In the genomic region with DNA sequence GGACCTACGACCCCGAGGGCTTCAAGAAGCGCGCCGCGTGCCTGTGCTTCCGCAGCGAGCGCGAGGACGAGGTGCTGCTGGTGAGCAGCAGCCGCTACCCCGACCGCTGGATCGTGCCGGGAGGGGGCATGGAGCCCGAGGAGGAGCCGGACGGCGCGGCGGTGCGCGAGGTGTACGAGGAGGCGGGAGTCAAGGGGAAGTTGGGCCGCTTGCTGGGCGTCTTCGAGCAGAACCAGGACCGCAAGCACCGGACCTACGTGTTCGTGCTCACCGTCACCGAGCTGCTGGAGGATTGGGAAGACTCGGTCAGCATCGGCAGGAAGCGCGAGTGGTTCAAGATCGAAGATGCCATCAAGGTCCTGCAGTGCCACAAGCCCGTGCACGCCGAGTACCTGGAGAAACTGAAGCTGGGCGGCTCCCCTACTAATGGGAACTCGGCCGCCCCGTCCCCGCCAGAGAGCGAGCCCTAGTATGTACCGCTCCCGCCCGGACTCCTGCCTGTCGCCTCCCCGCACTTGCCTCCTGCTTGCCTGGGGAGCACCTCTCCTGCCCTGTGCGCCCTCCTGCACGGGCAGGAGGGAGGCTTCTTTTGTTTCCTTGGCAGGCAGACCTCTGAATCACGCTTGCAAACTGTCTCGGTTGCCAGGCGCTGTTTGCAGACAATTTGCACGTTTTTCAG, we compare ENCODE assay signal across 12 mouse cellular contexts. TPM values are rescaled to one million over a fixed set of nuclear protein-coding genes. Genes with fewer than 3 reads are reported as not detected.
DNase-seq lines count a peak whose midpoint lies in the region; ATAC-seq and TF ChIP-seq lines count a peak whose summit lies in the region.
"Not testable (repeated sequence)": the region's sequence is repeated elsewhere in the genome, so short reads cannot be mapped to it uniquely, and the experiment has no call there.
"Had no signal": no experiment of that assay in that cellular context is flagged by ENCODE, and none has a peak within 500 bp of the region (broad histone marks: within the 10 kb centered on the region; RNA-seq: fewer than 3 reads in every experiment).

No protein-coding gene starts in this region.

- no CpG with 5 or more reads among the region's 60 CpGs for WGBS in embryonic facial prominence, embryonic 14.5 days
- 15% methylated on average over 16 of the region's 60 CpGs for WGBS in heart, embryonic 11.5 days (ENCODE audit: insufficient replicate concordance)
- WGBS in hindbrain, postnatal 0 days = 18% methylated on average over 9 of the region's 60 CpGs
- no CpG with 5 or more reads among the region's 60 CpGs for WGBS in lung, postnatal 0 days
- WGBS in neural tube, embryonic 15.5 days = 24% methylated on average over 14 of the region's 60 CpGs

- not testable (repeated sequence) for TF ChIP-seq CTCF in hindbrain, postnatal 0 days (IDR thresholded peaks at IDR 0.05; ENCODE audit: low read depth); left cerebral cortex, adult 2 months (IDR thresholded peaks at IDR 0.05); lung, postnatal 0 days (IDR thresholded peaks at IDR 0.05)

- H3K4me1 ChIP-seq in embryonic facial prominence, embryonic 14.5 days (ENCODE audit: control insufficient read depth, insufficient read depth, low read length); heart, embryonic 11.5 days (ENCODE audit: control insufficient read depth, insufficient read depth, low read length); hindbrain, postnatal 0 days (ENCODE audit: insufficient read depth, low read length); lung, postnatal 0 days (ENCODE audit: insufficient read depth, low read depth, low read length); neural tube, embryonic 15.5 days: not testable (repeated sequence)

- H3K27ac ChIP-seq in embryonic facial prominence, embryonic 14.5 days (replicated peaks; ENCODE audit: low read depth, low read length); heart, embryonic 11.5 days (ENCODE audit: low read depth, low read length); left cerebral cortex, adult 2 months; lung, postnatal 0 days (ENCODE audit: low read length): not testable (repeated sequence)
- peak overlapping the region; percentile 62; the same call in 1 of the 2 replicates for H3K27ac ChIP-seq in hindbrain, postnatal 0 days
- peak overlapping the region; percentile 74 for H3K27ac ChIP-seq in neural tube, embryonic 15.5 days (replicated peaks)

- TF ChIP-seq EP300 in lung, postnatal 0 days (IDR thresholded peaks at IDR 0.05) = not testable (repeated sequence)

- ATAC-seq in embryonic facial prominence, embryonic 14.5 days (ENCODE audit: low read depth) = peak; percentile 76
- ATAC-seq in heart, embryonic 11.5 days (replicated peaks; ENCODE audit: insufficient number of reproducible peaks, low FRiP score, low TSS enrichment) = peak; percentile 36; the same call in 1 of the 2 replicates
- peak; percentile 65 for ATAC-seq in hindbrain, postnatal 0 days
- peak; percentile 56 for ATAC-seq in lung, postnatal 0 days
- peak; percentile 73 for ATAC-seq in neural tube, embryonic 15.5 days (ENCODE audit: low FRiP score)

- not testable (repeated sequence) for H3K36me3 ChIP-seq in embryonic facial prominence, embryonic 14.5 days (ENCODE audit: control insufficient read depth, insufficient read depth, low read length); heart, embryonic 11.5 days (ENCODE audit: control insufficient read depth, insufficient read depth, low read length); hindbrain, postnatal 0 days (ENCODE audit: insufficient read depth, low read length); lung, postnatal 0 days (ENCODE audit: insufficient read depth, low read length); neural tube, embryonic 15.5 days

- H3K27me3 ChIP-seq in embryonic facial prominence, embryonic 14.5 days (replicated peaks; ENCODE audit: control insufficient read depth, insufficient read depth, low read length); heart, embryonic 11.5 days (ENCODE audit: control insufficient read depth, insufficient read depth, low read length); hindbrain, postnatal 0 days (ENCODE audit: insufficient read depth, low read length); lung, postnatal 0 days (replicated peaks; ENCODE audit: insufficient read depth, low read length); neural tube, embryonic 15.5 days (replicated peaks): not testable (repeated sequence)

- H3K4me2 ChIP-seq in embryonic facial prominence, embryonic 14.5 days (ENCODE audit: low read depth, low read length) = peak overlapping the region; percentile 51
- H3K4me2 ChIP-seq in heart, embryonic 11.5 days = peak overlapping the region; percentile 56
- H3K4me2 ChIP-seq in hindbrain, postnatal 0 days (ENCODE audit: low read depth, low read length) = peak overlapping the region; percentile 47
- H3K4me2 ChIP-seq in lung, postnatal 0 days (replicated peaks; ENCODE audit: low read depth, low read length) = peak overlapping the region; percentile 11; the same call in 1 of the 2 replicates
- peak overlapping the region; percentile 51 for H3K4me2 ChIP-seq in neural tube, embryonic 15.5 days

- peak; percentile 10 to 39 for DNase-seq in cerebellum, adult 18-20 months
- not testable (repeated sequence) for DNase-seq in embryonic facial prominence, embryonic 14.5 days (ENCODE audit: low spot score); hindbrain, postnatal 0 days (ENCODE audit: low spot score); lung, postnatal 0 days (ENCODE audit: low spot score)
- peak; percentile 8 to 12 for DNase-seq in left cerebral cortex, adult 2 months (ENCODE audit: extremely low spot score in 1 of 2, low spot score in 2 of 2)

- H3K9ac ChIP-seq in embryonic facial prominence, embryonic 14.5 days (ENCODE audit: low read depth, low read length); heart, embryonic 11.5 days (ENCODE audit: low read depth, low read length); hindbrain, postnatal 0 days (replicated peaks; ENCODE audit: low read length); lung, postnatal 0 days (replicated peaks; ENCODE audit: low read depth); neural tube, embryonic 15.5 days (replicated peaks): not testable (repeated sequence)

- H3K9me3 ChIP-seq in embryonic facial prominence, embryonic 14.5 days (ENCODE audit: control insufficient read depth, low read length); heart, embryonic 11.5 days (replicated peaks; ENCODE audit: control insufficient read depth, low read length); hindbrain, postnatal 0 days (ENCODE audit: low read length); lung, postnatal 0 days (ENCODE audit: low read length); neural tube, embryonic 15.5 days (replicated peaks): not testable (repeated sequence)

- intact Hi-C loops in left cerebral cortex, adult 2 months (cut with DNase I) = loop anchor here (5.0 kb wide), 1 partner anchor 119 kb away; no protein-coding TSS in a partner anchor

- H3K4me3 ChIP-seq in embryonic facial prominence, embryonic 14.5 days (ENCODE audit: low read depth, low read length) = peak overlapping the region; percentile 28
- peak overlapping the region; percentile 30 for H3K4me3 ChIP-seq in heart, embryonic 11.5 days (ENCODE audit: low read depth, low read length)
- H3K4me3 ChIP-seq in hindbrain, postnatal 0 days (ENCODE audit: low read length) = peak overlapping the region; percentile 31
- peak overlapping the region; percentile 44 for H3K4me3 ChIP-seq in left cerebral cortex, adult 2 months
- not testable (repeated sequence) for H3K4me3 ChIP-seq in lung, postnatal 0 days (ENCODE audit: low read depth, low read length)
- H3K4me3 ChIP-seq in neural tube, embryonic 15.5 days (replicated peaks) = peak overlapping the region; percentile 38

RNA-seq across cellular contexts. Expression of gene Nudt11, which starts 0.8 kb away (rescaled TPM):
- 4.2 and 4.3 TPM in 2 replicates for polyA plus RNA-seq in embryonic facial prominence, embryonic 14.5 days (2014; fragmentation: Nextera tagmentation; extraction: Ambion mirVana)
- polyA plus RNA-seq in heart, embryonic 11.5 days (2014; fragmentation: Nextera tagmentation; extraction: Ambion mirVana) = 9.4 and 10.9 TPM in 2 replicates
- 53.4 and 57.6 TPM in 2 replicates for total RNA-seq in hindbrain, postnatal 0 days (2014; rRNA removed)
- polyA plus RNA-seq in hindbrain, postnatal 0 days (2015; fragmentation: Nextera tagmentation; extraction: Ambion mirVana) = 20.2 and 21.1 TPM in 2 replicates
- total RNA-seq in left cerebral cortex, adult 2 months (2021) = 10 to 100 TPM; 24.9 to 25.4 TPM
- 2.1 TPM in 2 replicates for polyA plus RNA-seq in lung, postnatal 0 days (2015; fragmentation: Nextera tagmentation; extraction: Ambion mirVana)
- polyA plus RNA-seq in neural tube, embryonic 15.5 days (2015; fragmentation: Nextera tagmentation; extraction: Ambion mirVana) = 17.5 and 21.5 TPM in 2 replicates
- total RNA-seq: G1E; megakaryocyte-erythroid progenitor cell, adult 5-6 weeks had no signal
- polyA plus RNA-seq: G1E had no signal

RNA-seq across cellular contexts. Expression of gene AU022751, which starts 35.1 kb away (rescaled TPM):
- not detected in 2 replicates for polyA plus RNA-seq in embryonic facial prominence, embryonic 14.5 days (2014; fragmentation: Nextera tagmentation; extraction: Ambion mirVana)
- polyA plus RNA-seq in heart, embryonic 11.5 days (2014; fragmentation: Nextera tagmentation; extraction: Ambion mirVana) = not detected in 2 replicates
- 3.4 and 3.9 TPM in 2 replicates for total RNA-seq in hindbrain, postnatal 0 days (2014; rRNA removed)
- 0.08 TPM in 1 of 2 replicates, not detected in the other for polyA plus RNA-seq in hindbrain, postnatal 0 days (2015; fragmentation: Nextera tagmentation; extraction: Ambion mirVana)
- 1 to 10 TPM; 1.1 to 1.8 TPM for total RNA-seq in left cerebral cortex, adult 2 months (2021)
- not detected in 2 replicates for polyA plus RNA-seq in lung, postnatal 0 days (2015; fragmentation: Nextera tagmentation; extraction: Ambion mirVana)
- not detected in 2 replicates for polyA plus RNA-seq in neural tube, embryonic 15.5 days (2015; fragmentation: Nextera tagmentation; extraction: Ambion mirVana)
- total RNA-seq: G1E; gastrocnemius, adult 18-20 months; heart, postnatal 25 days; megakaryocyte-erythroid progenitor cell, adult 5-6 weeks had no signal
- polyA plus RNA-seq: G1E; liver, embryonic 13.5 days had no signal
